Mouse (Mus musculus): ENCODE results near the gene Cdc27.
"Not testable (repeated sequence)": the region's sequence is repeated elsewhere in the genome, so short reads cannot be mapped to it uniquely, and the experiment has no call there.

The Cdc27 gene

GRCm38 (mm10) chr11:104570515-104570914 is 20.1 kb upstream of the Cdc27 start:
- DNase-seq (ENCODE audit: low read depth): not testable (repeated sequence)

- DNase-seq (ENCODE audit: low read depth): no peak
These were observed 17.9 kb upstream of the Cdc27 start for GRCm38 (mm10) chr11:104568326-104568725.

GRCm38 (mm10) chr11:104567736-104568135 is 17.3 kb upstream of the Cdc27 start:
- DNase-seq (ENCODE audit: low read depth): no peak

- DNase-seq (ENCODE audit: low read depth): no peak
These were observed 16.4 kb upstream of the Cdc27 start for GRCm38 (mm10) chr11:104566796-104567195.

GRCm38 (mm10) chr11:104566097-104566496 is 15.7 kb upstream of the Cdc27 start:
- no peak for DNase-seq (ENCODE audit: low read depth)

- DNase-seq (ENCODE audit: low read depth): no peak
These were observed 14.8 kb upstream of the Cdc27 start for GRCm38 (mm10) chr11:104565172-104565571.

- no peak for DNase-seq (ENCODE audit: low read depth)
These were observed 13.1 kb upstream of the Cdc27 start for GRCm38 (mm10) chr11:104563496-104563895.

- peak; percentile 40 for DNase-seq (ENCODE audit: low read depth)
These were observed 10.6 kb upstream of the Cdc27 start for GRCm38 (mm10) chr11:104560971-104561370.

- no peak for DNase-seq (ENCODE audit: low read depth)
These were observed 8.4 kb upstream of the Cdc27 start for GRCm38 (mm10) chr11:104558651-104559403.

GRCm38 (mm10) chr11:104558065-104558464 is 7.6 kb upstream of the Cdc27 start:
- no peak for DNase-seq (ENCODE audit: low read depth)

GRCm38 (mm10) chr11:104549438-104550405 is 698 bp downstream of the Cdc27 start:
- DNase-seq (ENCODE audit: low read depth): peak; percentile 37

GRCm38 (mm10) chr11:104547502-104547901 is 2.9 kb downstream of the Cdc27 start:
- no peak for DNase-seq (ENCODE audit: low read depth)

GRCm38 (mm10) chr11:104544507-104544906 is 5.9 kb downstream of the Cdc27 start:
- no peak for DNase-seq (ENCODE audit: low read depth)

GRCm38 (mm10) chr11:104543337-104543736 is 7.1 kb downstream of the Cdc27 start:
- not testable (repeated sequence) for DNase-seq (ENCODE audit: low read depth)

- DNase-seq (ENCODE audit: low read depth): no peak
These were observed 10.6 kb downstream of the Cdc27 start for GRCm38 (mm10) chr11:104539811-104540210.

GRCm38 (mm10) chr11:104537945-104538555 is 12.4 kb downstream of the Cdc27 start:
- no peak for DNase-seq (ENCODE audit: low read depth)

- DNase-seq (ENCODE audit: low read depth): no peak
These were observed 13.6 kb downstream of the Cdc27 start for GRCm38 (mm10) chr11:104536843-104537242.

GRCm38 (mm10) chr11:104525935-104526334 is 24.5 kb downstream of the Cdc27 start:
- no peak for DNase-seq (ENCODE audit: low read depth)

- no peak for DNase-seq (ENCODE audit: low read depth)
These were observed 38.0 kb downstream of the Cdc27 start for GRCm38 (mm10) chr11:104512436-104512835.

- DNase-seq (ENCODE audit: low read depth): peak; percentile 18
These were observed 39.8 kb downstream of the Cdc27 start for GRCm38 (mm10) chr11:104510606-104511005.

- DNase-seq (ENCODE audit: low read depth): no peak
These were observed 42.0 kb downstream of the Cdc27 start for GRCm38 (mm10) chr11:104508455-104508854.

- no peak for DNase-seq (ENCODE audit: low read depth)
These were observed 62.1 kb downstream of the Cdc27 start for GRCm38 (mm10) chr11:104488292-104488691.
